ENCODE assay signal across 29 mouse cellular contexts in genomic region chr2:11138076-11138475, GRCm38 (mm10).
"Had no signal": no experiment of that assay in that cellular context is flagged by ENCODE, and none has a peak within 500 bp of the region (broad histone marks: within the 10 kb centered on the region; RNA-seq: fewer than 3 reads in every experiment).

No protein-coding gene starts in this region.

- H3K36me3 ChIP-seq: heart, embryonic 13.5 days; heart, embryonic 15.5 days; hindbrain, embryonic 10.5 days; hindbrain, embryonic 12.5 days; hindbrain, embryonic 13.5 days; hindbrain, embryonic 15.5 days; intestine, embryonic 15.5 days; kidney, embryonic 15.5 days had no signal

- H3K9ac ChIP-seq: heart, embryonic 13.5 days; heart, embryonic 15.5 days; hindbrain, embryonic 12.5 days; hindbrain, embryonic 13.5 days; hindbrain, embryonic 14.5 days; hindbrain, embryonic 15.5 days; intestine, embryonic 15.5 days; kidney, embryonic 15.5 days had no signal

- H3K27ac ChIP-seq: heart, embryonic 13.5 days; heart, embryonic 15.5 days; hindbrain, embryonic 10.5 days; hindbrain, embryonic 12.5 days; hindbrain, embryonic 13.5 days; hindbrain, embryonic 14.5 days; hindbrain, embryonic 15.5 days; hindbrain, postnatal 0 days; intestine, embryonic 15.5 days; kidney, embryonic 15.5 days; kidney, postnatal 0 days; layer of hippocampus, adult 2 months; left cerebral cortex, adult 2 months had no signal

- DNase-seq: heart, postnatal 10 days; heart, postnatal 14 days; heart, postnatal 36 days; heart, postnatal 4 days; kidney, adult 11 months; kidney, adult 18-20 months; kidney, adult 2 months; kidney, adult 8-10 months; kidney, adult 9 months; kidney, postnatal 10 days; kidney, postnatal 14 days; kidney, postnatal 25 days; kidney, postnatal 36 days; kidney, postnatal 4 days; layer of hippocampus, adult 9-11 months; layer of hippocampus, postnatal 36 days had no signal

- H3K4me3 ChIP-seq: heart, embryonic 13.5 days; heart, embryonic 15.5 days; hindbrain, embryonic 10.5 days; hindbrain, embryonic 12.5 days; hindbrain, embryonic 13.5 days; hindbrain, embryonic 15.5 days; intestine, embryonic 15.5 days; kidney, embryonic 15.5 days; layer of hippocampus, adult 2 months; left cerebral cortex, adult 2 months had no signal

- H3K9me3 ChIP-seq: heart, embryonic 13.5 days; heart, embryonic 15.5 days; hindbrain, embryonic 10.5 days; hindbrain, embryonic 13.5 days; hindbrain, embryonic 15.5 days; intestine, embryonic 15.5 days; kidney, embryonic 15.5 days had no signal

- H3K4me1 ChIP-seq: heart, embryonic 13.5 days; heart, embryonic 15.5 days; hindbrain, embryonic 10.5 days; hindbrain, embryonic 12.5 days; hindbrain, embryonic 13.5 days; hindbrain, embryonic 15.5 days; intestine, embryonic 15.5 days; kidney, embryonic 15.5 days had no signal
